Mouse (Mus musculus) WW6 (cell line): ENCODE data around the gene Txlnb.
A peak's percentile ranks its signal among the peaks of the same experiment; 100 is the strongest.
"Not testable (repeated sequence)": the region's sequence is repeated elsewhere in the genome, so short reads cannot be mapped to it uniquely, and the experiment has no call there.

Experiments
- DNase-seq: peaks from one replicate; pipeline ENCODE4 v3.0.0-alpha.2; 2013; ENCODE audit warnings: low read depth, low spot score

Txlnb gene

GRCm38 (mm10) chr10:17820422-17820821 is 24.4 kb downstream of the Txlnb start:
- not testable (repeated sequence) for DNase-seq

GRCm38 (mm10) chr10:17827391-17827790 is 31.4 kb downstream of the Txlnb start:
- no peak for DNase-seq

- no peak for DNase-seq
Observed at GRCm38 (mm10) chr10:17829205-17829604, 33.2 kb downstream of the Txlnb start.

GRCm38 (mm10) chr10:17831041-17831440 is 35.0 kb downstream of the Txlnb start:
- no peak for DNase-seq

- no peak for DNase-seq
Observed at GRCm38 (mm10) chr10:17835031-17835430, 39.0 kb downstream of the Txlnb start.

- no peak for DNase-seq
Observed at GRCm38 (mm10) chr10:17836275-17836674, 40.2 kb downstream of the Txlnb start.

GRCm38 (mm10) chr10:17842030-17842429 is 46.0 kb downstream of the Txlnb start:
- DNase-seq: no peak

GRCm38 (mm10) chr10:17844781-17845537 is 48.9 kb downstream of the Txlnb start:
- no peak for DNase-seq

GRCm38 (mm10) chr10:17857647-17858261 is 61.7 kb downstream of the Txlnb start:
- no peak for DNase-seq

GRCm38 (mm10) chr10:17860701-17861480 is 64.9 kb downstream of the Txlnb start:
- no peak for DNase-seq

- peak; percentile 22 for DNase-seq
Observed at GRCm38 (mm10) chr10:17869822-17870662, 74.0 kb downstream of the Txlnb start.

GRCm38 (mm10) chr10:17878002-17878919 is 82.2 kb downstream of the Txlnb start:
- no peak for DNase-seq

GRCm38 (mm10) chr10:17880038-17880437 is 84.0 kb downstream of the Txlnb start:
- DNase-seq: no peak

- DNase-seq: no peak
Observed at GRCm38 (mm10) chr10:17880724-17881123, 84.7 kb downstream of the Txlnb start.
